Mouse (Mus musculus): ENCODE measurements around the gene Vmn1r119. TPM values are rescaled to one million over a fixed set of nuclear protein-coding genes. Genes with fewer than 3 reads are reported as not detected.
"Not testable (repeated sequence)": the region's sequence is repeated elsewhere in the genome, so short reads cannot be mapped to it uniquely, and the experiment has no call there.

The Vmn1r119 gene
- polyA plus RNA-seq (2015; fragmentation: Nextera tagmentation; extraction: Ambion mirVana) = not detected in 2 replicates

DNA sequence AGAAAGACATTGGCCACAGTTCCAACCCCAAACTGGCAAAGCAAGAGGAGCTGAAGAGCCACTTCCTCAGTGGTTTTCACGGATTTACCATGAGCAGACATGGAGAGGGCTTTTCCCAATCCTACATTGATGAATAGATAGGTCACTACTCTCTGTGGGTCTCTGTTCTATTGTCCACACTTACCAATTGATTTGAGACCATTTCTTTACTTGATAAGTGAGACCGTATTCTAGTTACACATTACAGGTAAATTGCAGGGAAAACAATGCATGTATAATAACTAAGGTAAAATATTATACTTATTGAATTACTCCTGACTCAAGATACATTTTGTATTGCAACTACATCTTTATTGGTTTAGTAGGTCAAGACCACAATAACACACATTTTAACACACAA, at the start of gene Vmn1r119:
TSS of gene Vmn1r119 (minus strand) at position 101 of the 400 bp plus-strand sequence.
- not testable (repeated sequence) for H3K9ac ChIP-seq (ENCODE audit: low read length); H3K4me2 ChIP-seq (ENCODE audit: low read depth, low read length); H3K36me3 ChIP-seq (ENCODE audit: control insufficient read depth, insufficient read depth); H3K4me3 ChIP-seq (ENCODE audit: low read length); H3K9me3 ChIP-seq (replicated peaks; ENCODE audit: control insufficient read depth, low read length); ATAC-seq (replicated peaks; ENCODE audit: extremely low read depth, insufficient read depth, low FRiP score); H3K4me1 ChIP-seq (ENCODE audit: control insufficient read depth, insufficient read depth, low read length); H3K27me3 ChIP-seq (ENCODE audit: control insufficient read depth, insufficient read depth, low read length); H3K27ac ChIP-seq (ENCODE audit: low read length)
- WGBS = no CpG with 5 or more reads among the region's 2 CpGs

DNA sequence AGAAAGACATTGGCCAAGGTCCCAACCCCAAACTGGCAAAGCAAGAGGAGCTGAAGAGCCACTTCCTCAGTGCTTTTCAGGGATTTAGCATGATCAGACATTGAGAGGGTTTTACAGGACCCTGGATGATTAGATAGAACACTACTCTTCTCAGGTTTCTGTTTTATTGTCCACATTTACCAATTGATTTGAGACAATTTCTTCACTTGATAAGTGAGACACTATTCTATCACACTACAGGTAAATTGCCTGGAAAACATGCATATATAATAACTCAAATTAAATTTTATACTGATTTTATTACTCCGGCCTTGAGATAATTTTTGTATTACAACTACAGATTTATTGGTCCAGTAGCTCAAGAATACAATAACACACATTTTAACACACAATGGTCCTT, 41.4 kb upstream of the Vmn1r119 start, which contains the start of gene Vmn1r120:
TSS of gene Vmn1r120 (minus strand) at position 101 of the 400 bp plus-strand sequence.
- H3K9me3 ChIP-seq (replicated peaks; ENCODE audit: control insufficient read depth, low read length); H3K4me3 ChIP-seq (ENCODE audit: low read length); ATAC-seq (replicated peaks; ENCODE audit: extremely low read depth, insufficient read depth, low FRiP score); H3K9ac ChIP-seq (ENCODE audit: low read length); H3K4me2 ChIP-seq (ENCODE audit: low read depth, low read length); H3K27ac ChIP-seq (ENCODE audit: low read length); H3K4me1 ChIP-seq (ENCODE audit: control insufficient read depth, insufficient read depth, low read length); H3K27me3 ChIP-seq (ENCODE audit: control insufficient read depth, insufficient read depth, low read length); H3K36me3 ChIP-seq (ENCODE audit: control insufficient read depth, insufficient read depth): not testable (repeated sequence)
- 64% methylated on average over 1 of the region's 1 CpGs for WGBS

Other genes with a start within 250 kb of the Vmn1r119 start
- not detected in 2 replicates for gene Vmn1r112, start 241.3 kb downstream of the Vmn1r119 start, polyA plus RNA-seq (2015; fragmentation: Nextera tagmentation; extraction: Ambion mirVana)
- gene Vmn1r113, start 225.2 kb downstream of the Vmn1r119 start, polyA plus RNA-seq (2015; fragmentation: Nextera tagmentation; extraction: Ambion mirVana) = not detected in 2 replicates
- not detected in 2 replicates for gene Vmn1r114, start 200.3 kb downstream of the Vmn1r119 start, polyA plus RNA-seq (2015; fragmentation: Nextera tagmentation; extraction: Ambion mirVana)
- gene Vmn1r115, start 167.5 kb downstream of the Vmn1r119 start, polyA plus RNA-seq (2015; fragmentation: Nextera tagmentation; extraction: Ambion mirVana) = not detected in 2 replicates
- not detected in 2 replicates for gene Vmn1r116, start 140.2 kb downstream of the Vmn1r119 start, polyA plus RNA-seq (2015; fragmentation: Nextera tagmentation; extraction: Ambion mirVana)
- not detected in 2 replicates for gene Vmn1r117, start 128.3 kb downstream of the Vmn1r119 start, polyA plus RNA-seq (2015; fragmentation: Nextera tagmentation; extraction: Ambion mirVana)
- not detected in 2 replicates for gene Vmn1r118, start 100.1 kb downstream of the Vmn1r119 start, polyA plus RNA-seq (2015; fragmentation: Nextera tagmentation; extraction: Ambion mirVana)
- gene Vmn1r120, start 41.3 kb upstream of the Vmn1r119 start, polyA plus RNA-seq (2015; fragmentation: Nextera tagmentation; extraction: Ambion mirVana) = not detected in 2 replicates
- not detected in 2 replicates for gene Vmn1r121, start 86.1 kb upstream of the Vmn1r119 start, polyA plus RNA-seq (2015; fragmentation: Nextera tagmentation; extraction: Ambion mirVana)
- gene Vmn1r122, start 121.7 kb upstream of the Vmn1r119 start, polyA plus RNA-seq (2015; fragmentation: Nextera tagmentation; extraction: Ambion mirVana) = not detected in 2 replicates
- not detected in 2 replicates for gene Vmn1r123, start 149.7 kb upstream of the Vmn1r119 start, polyA plus RNA-seq (2015; fragmentation: Nextera tagmentation; extraction: Ambion mirVana)
- not detected in 2 replicates for gene Gm5157, start 178.0 kb upstream of the Vmn1r119 start, polyA plus RNA-seq (2015; fragmentation: Nextera tagmentation; extraction: Ambion mirVana)
- gene Vmn1r124, start 248.2 kb upstream of the Vmn1r119 start, polyA plus RNA-seq (2015; fragmentation: Nextera tagmentation; extraction: Ambion mirVana) = not detected in 2 replicates

All from heart, embryonic 16.5 days (tissue).